Mouse (Mus musculus) kidney, adult 8-10 months (tissue): Measurements from ENCODE around the gene Phc2.
"Not testable (repeated sequence)": the region's sequence is repeated elsewhere in the genome, so short reads cannot be mapped to it uniquely, and the experiment has no call there.

ENCODE experiments used
- DNase-seq, 2 experiments: peaks; one replicate each; pipeline ENCODE4 v3.0.0; 2022

Phc2 gene

DNA sequence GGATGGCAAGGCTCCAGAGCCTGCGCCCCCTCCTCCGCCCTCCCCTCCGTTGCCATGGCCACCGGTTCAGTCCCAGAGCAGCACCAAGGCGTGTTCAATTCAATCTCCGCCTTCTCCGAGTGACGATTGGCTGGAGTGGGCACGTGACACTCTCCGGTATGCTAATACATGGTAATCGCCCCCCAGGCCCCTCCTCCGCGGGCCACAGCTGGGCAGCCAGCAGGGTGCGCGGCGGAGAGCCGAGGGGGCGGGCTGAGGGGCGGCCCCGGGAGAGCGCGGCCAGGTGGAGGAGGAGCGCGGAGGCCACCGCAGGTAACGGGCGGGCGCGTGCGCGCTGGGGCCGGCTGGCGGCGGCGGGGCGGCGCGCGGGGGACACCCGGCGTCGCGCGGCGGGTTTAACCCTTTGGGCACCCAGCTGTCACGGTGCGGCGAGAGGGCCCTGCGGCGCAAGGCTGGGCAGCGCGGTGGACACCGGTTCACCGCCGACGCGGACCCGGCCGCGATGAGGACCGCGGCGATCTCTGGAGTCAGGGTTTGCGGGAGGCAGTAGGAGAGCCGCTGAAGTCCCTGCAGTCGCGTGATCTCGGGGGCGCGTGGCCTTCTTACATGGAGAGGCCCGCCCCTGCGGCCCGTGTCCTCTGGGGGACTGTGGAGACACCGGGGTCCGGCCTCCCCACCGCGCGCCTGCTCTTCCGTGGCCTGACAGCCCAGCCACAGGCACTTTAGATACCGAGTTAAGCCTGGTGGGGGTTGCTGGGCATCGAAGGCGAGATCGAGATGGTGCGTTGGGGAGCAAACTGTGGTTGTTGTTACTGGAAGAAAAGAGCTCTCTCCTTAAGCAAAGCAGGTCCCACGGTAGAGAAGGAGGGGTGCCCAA is at the start of gene Phc2:
TSS of gene Phc2 (plus strand) at position 198 of the 877 bp plus-strand sequence.
- peak; percentile 98 for DNase-seq

DNA sequence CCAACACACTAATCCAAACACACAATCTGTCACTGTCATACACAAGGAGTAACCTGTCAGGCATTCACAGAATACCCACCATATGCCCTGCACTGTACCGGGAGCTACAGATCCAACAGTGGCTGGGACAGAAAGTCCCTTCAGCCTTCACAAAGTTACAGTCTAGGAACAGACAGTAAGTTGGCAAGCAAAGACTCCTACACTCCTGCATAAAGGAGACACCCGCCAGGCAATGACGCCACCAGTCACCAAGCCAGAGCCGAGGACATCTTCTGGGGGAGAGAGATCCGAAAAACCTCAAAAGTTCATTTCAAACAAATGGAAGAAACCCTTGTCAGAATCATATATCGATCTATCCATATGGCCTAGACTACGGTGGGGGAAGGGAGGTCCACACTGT is 47.9 kb upstream of the Phc2 start:
- no peak for DNase-seq

DNA sequence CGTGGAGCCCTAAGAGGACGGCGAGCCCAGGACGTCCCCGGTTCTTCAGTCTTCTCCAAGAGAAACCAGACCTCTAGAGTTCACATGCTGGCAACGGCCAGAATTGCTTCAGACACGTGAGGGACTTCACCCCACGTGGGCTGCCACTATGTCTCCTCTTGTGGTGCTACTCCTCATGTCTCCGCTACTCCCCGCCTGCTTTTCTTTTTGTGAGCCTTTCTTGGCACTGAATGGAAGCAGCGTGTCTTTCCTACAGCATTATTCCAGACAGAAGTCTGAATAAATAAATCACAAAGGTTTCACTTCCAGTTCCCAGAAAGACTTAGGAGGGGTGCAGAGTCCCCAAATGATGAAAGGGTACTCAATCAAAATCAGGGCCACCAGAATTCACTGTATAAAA is 46.8 kb upstream of the Phc2 start:
- no peak for DNase-seq

DNA sequence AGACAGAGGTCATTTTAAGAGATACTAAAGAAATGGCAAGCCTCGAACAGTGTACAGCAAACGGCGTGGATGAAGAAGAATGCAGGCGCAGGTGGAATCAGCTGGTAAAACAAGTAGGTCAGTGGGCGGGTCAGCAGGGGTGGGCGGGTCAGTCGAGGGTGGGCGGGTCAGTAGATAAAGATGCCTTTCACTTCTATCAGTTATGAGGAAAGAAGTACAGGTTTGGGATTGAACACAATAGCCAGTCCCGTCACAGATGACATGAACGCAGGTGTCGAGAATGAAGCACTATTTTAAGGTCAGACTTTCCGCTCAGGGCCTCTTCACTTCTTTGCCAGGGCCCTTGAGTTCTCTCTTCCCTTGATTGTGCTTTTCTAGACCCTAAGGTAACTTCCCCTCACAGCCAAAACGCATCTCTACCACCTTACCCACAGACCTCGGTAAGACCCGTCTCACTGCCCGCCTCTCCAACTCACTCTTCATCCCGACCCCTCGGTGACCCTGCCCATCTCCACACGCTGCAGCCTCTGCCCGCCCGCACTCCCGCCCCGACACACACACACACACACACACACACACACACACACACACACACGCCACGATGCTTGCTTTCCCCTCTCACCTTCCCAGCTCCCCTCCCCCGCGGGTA is 45.1 kb upstream of the Phc2 start:
- DNase-seq: peak in 1 of 2 experiments; percentile 31

DNA sequence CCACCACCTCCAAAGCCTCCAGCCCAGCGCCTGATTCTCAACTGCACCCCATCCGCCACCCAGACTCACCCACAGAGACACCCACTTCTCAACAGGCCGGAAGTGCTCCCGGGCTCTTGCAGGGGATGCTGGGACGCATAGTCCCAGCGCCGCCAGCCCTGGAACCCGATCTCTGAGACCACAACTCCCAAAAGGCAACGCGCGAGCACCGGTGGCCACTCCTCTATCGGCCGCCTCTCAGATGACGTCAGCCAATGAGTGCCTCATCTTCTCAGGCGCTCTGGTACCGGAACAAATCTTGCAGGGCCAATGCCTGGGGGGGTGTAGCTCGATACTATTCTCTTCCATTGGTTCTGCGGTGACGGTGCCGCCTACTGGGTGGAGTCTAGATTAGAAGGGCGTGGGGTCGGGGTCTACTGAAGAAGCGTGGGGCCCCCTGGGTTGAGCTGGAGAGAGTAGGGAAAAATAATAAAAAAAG is 44.5 kb upstream of the Phc2 start, which contains the start of gene Zscan20:
TSS of gene Zscan20 (minus strand) at position 174 of the 478 bp plus-strand sequence.
- DNase-seq: peak; percentile 98 to 99

DNA sequence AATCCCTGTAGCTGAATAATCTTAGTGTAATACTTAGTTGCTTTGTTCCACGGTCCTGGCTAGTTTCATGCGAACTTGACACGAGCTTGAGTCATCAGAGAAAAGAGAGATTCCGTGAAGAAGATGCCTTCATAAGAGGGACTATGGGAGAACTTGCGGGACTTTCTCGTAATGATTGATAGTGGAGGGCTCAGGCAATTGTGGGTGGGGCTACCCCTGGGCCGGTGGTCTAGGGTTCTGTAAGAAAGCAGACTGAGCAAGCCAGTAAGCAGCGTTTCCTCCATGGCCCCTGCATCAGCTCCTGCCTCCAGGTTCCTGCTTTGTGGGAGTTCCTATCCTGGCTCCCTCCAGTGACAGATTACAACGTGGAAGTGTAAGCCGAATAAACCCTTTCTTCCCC is 43.8 kb upstream of the Phc2 start:
- DNase-seq: peak; percentile 22 to 30

DNA sequence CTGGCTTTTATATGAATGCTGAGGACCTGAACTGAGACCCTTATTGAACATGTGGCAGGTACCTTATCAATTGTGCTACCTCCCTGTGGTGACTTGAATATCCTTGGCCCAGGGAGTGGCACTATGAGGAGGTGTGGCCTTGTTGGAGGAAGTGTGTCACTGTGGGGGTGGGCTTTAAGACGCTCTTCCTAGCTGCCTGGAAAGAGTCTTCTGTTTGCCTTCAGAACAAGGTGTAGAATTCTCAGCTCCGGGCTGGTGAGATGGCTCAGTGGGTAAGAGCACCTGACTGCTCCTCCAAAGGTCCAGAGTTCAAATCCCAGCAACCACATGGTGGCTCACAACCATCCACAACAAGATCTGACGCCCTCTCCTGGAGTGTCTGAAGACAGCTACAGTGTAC is 42.8 kb upstream of the Phc2 start:
- DNase-seq: not testable (repeated sequence)

DNA sequence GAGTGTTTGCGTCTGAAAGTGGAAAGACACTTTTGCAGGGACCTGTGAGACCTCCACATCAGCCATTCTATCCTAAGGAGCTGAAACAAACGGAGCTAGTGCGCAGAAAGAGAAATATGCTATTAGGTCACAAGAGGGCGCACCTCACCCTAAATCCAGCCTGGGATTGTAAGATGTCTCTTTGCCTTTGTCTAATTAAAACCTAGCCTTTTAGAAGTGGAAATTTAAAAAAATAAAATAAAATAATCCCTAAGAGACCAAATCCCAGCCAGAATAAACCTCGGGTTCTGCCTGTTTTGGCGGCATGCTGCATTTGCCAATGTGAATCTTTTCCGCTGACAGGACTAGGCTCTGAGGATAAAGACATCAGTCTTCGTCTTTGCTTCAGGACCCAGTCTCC is 41.2 kb upstream of the Phc2 start:
- DNase-seq: peak in 1 of 2 experiments; percentile 69

DNA sequence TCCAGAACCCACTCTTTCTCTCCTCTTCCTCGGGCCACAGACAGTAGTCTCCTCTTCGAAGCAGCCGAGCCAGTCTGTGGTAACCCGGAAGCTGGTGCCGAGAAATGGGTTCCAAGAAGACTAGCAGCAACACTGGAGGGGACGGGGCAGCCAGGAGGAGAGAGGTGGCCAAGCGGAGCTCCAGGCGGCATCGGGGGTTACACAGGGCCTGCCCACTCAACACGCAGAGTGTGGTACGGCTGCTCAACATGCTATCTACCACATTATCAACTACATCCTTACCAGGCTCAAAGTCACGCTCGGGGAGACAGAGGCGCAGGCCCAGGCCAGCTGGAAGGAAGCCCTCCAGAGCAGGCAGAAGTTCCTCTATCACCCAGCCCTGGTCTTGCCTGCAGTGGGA is 38.7 kb upstream of the Phc2 start:
- no peak for DNase-seq

DNA sequence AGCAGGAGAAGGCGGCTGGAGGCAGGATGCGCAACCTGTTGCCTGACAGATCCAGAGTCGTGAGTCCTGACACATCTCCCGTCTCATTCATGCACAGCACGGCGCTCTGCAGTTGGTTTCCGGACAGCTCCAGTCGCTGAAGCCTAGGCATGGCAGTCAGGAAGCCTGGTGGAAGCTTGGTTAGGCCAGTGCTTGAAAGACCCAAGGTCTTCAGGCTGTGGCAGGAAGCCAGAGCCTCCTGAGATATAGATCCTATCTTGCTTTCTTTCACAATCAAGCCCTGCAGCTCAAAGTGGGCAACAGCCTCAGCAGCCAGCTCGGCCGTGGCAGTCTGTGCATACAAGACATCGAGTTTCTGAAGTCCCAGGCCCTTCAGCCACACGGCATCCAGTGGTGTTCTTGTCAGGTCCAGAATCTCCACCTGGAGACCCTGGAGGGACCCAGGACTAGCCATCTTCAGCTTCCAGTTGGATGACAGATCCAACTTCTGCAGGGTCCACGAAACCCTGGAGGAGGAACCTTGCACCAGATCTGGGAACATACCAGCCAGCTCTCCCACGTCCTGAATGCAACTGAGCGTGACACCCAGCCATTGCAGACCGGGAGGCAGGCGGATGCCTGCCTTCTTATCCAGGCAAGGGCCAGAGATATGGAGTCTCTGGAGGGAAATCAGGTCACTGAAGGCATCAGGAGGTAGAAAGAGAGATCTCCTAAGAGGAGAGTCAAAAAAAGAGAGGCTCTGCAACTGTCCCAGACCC is 37.0 kb upstream of the Phc2 start:
- DNase-seq: peak in 1 of 2 experiments; percentile 47

DNA sequence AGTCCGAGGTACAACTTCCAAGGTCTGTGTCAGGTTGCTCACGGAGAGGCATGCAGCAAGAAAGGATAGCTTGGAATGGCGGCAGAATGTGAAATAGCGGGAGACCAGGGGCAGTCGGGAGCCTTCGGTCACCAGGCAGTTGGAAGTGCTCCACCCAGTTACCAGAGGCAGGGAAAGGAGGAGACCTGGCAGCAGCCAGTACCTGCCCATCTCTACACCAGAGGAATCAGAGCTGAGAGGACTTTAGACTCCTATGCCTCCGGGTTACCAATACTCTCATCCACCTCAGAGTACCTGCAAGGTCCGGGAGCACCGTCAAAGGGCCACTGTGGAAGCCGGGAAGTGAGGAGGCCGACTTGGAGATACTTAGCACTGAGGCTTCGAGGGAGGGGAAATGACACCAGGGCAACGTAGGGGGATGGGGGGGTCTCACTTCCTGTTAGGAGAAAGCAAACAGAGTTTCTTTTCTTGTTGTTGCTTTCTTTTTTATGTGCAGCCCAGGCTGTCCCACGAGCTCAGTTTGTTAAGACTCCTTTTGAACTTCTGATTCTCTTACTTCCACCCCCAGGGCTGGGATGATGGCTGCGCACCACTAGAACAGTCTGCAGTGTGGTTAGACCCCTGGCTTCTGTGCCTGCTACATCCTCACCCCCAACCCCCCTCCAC is 36.1 kb upstream of the Phc2 start, which contains the start of gene Tlr12:
TSS of gene Tlr12 (minus strand) at position 374 of the 666 bp plus-strand sequence.
- peak; percentile 73 to 74 for DNase-seq

DNA sequence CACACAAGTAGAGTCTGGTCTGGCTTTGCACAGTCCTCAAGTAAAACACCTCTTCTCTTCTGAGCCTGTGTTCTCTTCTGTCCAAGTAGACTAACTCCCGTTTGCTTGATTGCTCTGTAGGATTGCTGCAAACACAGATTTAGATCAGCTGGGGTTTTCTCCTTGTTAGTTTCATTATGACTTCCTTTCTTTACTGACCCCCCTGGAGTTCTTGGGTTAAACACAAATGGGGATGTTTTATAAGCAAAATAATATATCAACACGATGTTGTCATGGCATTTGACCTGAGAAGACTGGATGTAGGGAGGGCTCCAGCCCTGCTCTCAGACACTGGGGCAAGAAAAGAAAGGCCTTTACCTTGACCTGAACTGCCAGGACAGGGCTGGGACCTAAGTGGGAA is 35.5 kb upstream of the Phc2 start:
- no peak for DNase-seq

DNA sequence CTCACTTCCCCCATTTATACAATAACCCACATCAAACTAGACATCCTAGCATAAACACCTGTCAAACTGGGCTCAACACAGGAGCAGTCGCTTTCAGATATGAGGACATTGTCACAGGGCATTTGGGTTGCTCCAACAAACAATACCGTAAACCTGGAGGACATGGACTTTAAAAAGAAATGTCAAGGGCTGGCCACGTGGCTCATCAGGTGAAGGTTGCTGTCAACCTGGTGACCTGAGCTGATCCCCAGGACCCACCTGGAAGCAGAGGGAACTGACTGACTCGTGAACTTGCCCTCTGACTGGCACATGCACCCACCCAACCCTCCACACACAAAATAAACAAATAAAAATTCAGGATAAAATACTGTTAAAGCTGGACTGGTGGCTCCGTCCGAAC is 33.9 kb upstream of the Phc2 start:
- no peak for DNase-seq

DNA sequence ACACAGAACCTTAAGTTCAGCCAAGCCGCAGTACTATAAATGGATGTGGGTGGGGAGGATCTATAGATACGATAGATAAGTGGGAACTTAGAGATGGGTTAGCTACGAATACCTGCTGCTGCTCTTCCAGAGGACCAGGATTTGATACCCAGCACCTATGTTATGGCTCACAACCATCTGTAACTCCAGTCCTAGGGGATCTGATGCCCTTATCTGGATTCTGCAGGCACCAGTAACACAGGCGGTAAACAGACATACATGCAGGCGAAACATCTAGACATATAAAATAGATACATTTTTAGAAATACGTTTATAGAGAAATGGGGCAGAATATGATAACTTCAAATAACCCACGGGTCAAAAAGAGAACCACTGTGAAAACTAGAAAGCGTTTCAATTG is 33.4 kb upstream of the Phc2 start:
- no peak for DNase-seq

DNA sequence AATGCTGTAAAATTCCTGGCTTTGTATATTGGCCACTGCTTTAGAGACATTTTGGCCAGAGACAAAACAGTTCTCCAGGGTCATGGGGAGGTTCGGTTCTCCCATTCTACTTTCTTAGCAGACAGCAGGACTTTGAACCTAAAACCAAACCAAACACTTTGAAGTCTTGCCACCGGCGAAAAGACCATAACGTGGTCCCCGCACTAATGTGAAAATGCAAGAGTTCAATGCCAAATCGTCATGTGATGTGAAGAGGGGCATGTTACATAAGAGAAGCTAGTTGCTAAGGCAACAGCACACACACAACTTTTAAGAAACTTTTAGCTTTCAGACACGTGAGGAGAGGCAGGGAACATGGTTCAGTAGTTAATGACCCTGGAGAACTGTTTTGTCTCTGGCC is 19.1 kb upstream of the Phc2 start:
- DNase-seq: peak; percentile 81 to 92

DNA sequence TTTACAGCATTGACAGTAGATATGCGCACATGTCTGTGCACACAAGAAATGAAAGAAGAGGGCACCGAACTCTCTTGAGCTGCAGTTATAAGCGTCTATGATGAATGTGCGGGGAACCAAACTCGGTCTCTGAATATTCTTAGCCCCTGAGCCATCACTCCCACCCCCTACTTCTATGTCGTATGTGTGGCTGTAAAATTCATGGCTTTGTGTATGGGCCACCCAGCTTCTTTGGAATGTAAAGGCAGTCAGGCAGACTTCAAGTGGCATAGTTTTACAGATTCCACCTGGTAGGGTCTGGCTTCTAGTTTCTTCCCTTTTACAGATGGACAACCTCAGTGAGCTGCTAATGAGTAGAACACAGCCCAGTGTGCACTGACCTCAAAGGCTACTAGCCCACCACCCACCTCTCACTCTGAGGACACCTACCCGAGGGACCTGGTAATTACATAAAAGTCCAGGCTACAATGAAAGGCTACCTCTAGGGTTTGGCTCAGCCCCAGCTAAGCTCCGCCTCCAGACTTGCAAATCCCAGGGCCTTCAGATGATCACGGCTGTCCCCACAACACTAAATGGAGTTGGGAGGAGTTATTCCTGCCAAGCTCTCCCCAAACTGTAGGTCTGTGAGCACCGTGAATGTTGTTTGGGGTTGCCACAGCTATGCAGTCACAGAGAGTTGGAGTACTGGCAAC is 18.5 kb upstream of the Phc2 start:
- peak; percentile 80 to 81 for DNase-seq

DNA sequence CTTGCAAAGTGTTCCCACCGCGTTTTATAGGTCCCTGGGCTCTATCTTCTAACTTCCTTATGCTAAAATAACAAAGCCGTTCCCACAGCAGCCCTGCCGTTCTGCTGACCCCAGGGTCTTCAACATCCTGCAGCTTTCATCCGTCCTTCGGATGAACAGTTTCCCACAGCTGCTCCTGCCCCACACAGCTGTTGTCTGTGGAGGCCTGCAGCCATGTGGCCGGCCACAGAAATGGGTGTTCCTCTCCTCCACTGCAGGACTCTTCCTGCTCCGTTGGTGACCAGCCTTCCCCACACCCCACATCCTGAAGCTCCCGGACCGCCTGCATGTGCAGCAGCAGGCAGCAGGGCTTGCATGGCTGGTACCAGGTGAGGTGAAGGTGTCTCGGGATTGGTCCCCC is 17.3 kb upstream of the Phc2 start:
- no peak for DNase-seq

DNA sequence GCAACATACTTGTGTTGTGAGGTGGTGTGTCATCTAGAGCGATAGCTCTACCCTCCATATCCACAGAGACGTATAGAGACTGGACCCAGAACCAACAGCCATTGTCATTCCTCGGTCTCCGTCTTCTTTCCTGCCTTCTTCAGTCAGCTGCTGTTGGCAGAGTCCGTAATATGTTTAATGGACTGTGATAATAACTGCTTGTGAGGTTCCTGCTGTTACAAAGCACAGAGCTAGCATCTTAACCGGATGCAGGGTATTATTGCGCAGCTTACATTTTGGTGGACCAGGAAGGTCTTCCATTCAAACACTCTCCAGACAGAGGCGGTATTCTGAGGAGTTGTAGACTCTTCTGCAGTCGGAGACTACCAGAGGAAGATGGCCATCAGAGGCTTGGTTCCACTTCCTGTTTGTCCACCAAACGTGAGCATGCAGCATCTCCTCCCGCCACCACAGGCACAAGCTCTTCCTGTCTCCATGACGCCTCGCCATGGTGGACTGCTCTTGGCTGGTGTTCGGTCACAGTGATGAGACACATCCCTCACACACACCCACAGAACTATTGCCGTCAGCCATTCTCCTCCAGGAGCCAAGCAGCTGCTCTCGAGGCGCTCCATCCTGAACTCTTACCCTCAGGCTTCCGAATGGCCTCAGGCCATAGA is 16.1 kb upstream of the Phc2 start:
- DNase-seq: no peak

DNA sequence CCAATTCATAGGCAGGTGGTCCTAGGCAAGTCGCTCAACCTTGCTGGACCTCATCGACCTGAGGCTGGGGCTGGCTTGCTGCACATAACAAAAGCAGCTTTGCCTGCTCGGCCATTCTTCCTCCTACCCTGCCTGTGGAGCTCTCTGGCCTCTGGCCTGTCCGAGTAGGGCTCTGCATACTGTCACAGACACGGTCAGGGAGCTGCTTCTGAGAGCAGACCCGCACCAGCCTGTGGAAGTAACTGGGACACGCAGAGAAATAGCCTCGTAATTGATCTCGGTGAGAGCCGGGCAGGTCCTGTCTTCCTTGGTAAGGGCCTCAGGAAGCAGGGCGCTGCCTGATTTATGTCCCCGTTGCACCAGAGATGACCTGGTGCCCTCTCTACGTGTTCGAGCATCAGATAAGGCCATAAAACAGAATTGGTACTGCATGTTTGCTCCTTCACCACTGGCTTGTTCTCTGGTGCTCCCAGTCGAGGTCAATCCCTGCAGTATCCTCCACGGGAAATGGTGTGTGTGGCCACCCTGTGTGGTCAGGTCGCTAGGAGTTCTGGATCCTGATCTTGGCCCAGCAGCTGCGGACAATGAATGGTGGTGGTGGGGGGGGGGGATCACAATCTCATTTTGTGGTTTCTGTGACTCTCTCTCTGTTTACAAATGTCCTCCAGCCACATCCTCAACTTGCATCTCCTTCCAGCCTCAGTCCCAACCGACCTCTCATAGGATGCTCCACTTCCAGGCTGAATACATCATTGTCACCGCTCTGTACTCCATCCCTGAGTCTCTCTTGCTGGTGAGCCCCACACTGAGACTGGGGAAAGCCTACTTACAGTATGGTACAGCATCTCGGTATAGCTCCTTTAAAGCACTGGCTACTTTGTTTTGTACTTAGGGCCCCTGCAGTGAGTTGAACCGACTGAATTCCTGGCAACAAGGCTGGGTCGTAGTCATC is 12.5 kb upstream of the Phc2 start:
- DNase-seq: no peak

DNA sequence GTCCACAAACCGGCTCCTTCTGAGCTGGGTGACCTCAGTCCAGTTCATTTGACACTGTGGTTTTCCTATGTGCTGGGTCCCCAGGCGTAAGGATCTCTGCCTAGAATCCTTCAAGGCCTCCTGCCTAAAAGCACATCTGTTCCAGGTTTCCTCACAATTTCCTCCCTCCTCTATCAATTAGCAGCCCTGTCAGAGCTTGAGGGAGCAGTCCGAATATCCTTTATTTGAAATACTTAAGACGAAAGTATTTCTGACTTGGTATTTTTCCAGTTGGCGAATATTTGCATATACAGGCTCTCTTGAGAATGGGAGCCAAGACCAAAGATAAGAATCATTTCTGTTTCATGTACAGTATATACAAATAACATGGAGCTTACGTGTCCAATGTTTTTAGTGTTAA is 8.6 kb upstream of the Phc2 start:
- no peak for DNase-seq
